Mouse (Mus musculus) limb, embryonic 11.5 days (tissue): ENCODE results near the gene Acod1. TPM values are rescaled to one million over a fixed set of nuclear protein-coding genes. Genes with fewer than 3 reads are reported as not detected.

Experiments used
- ATAC-seq: fragments of 200-750 bp; cut with Nextera tagmentation; 2 replicates; pipeline ENCODE4 v1.8.0; 2017; ENCODE audit warnings: low read depth; ENCODE audit not compliant: insufficient number of reproducible peaks, low FRiP score, low TSS enrichment
- DNase-seq: peaks from one replicate; pipeline ENCODE4 v3.0.0-alpha.2; 2015; ENCODE audit warnings: low spot score
- H3K27ac ChIP-seq: fragments of 300-500 bp; sonication (generic); replicated peaks from 2 replicates; pipeline ENCODE4 v1.5.1; 2014; ENCODE audit warnings: low read depth, mild to moderate bottlenecking, low read length
- H3K27me3 ChIP-seq: fragments of 300-500 bp; sonication (generic); 2 replicates; pipeline ENCODE4 v1.6.1; 2014; ENCODE audit warnings: mild to moderate bottlenecking, low read length, mixed read lengths; ENCODE audit not compliant: control insufficient read depth, insufficient read depth
- H3K36me3 ChIP-seq: fragments of 300-500 bp; sonication (generic); 2 replicates; pipeline ENCODE4 v1.6.1; 2014; ENCODE audit warnings: mild to moderate bottlenecking, low read length, moderate library complexity, mixed read lengths; ENCODE audit not compliant: control insufficient read depth, insufficient read depth
- H3K4me1 ChIP-seq: fragments of 300-500 bp; sonication (generic); 2 replicates; pipeline ENCODE4 v1.6.1; 2014; ENCODE audit warnings: low read length, mixed read lengths; ENCODE audit not compliant: control insufficient read depth, insufficient read depth
- H3K4me2 ChIP-seq: fragments of 300-500 bp; sonication (generic); 2 replicates; pipeline ENCODE4 v1.6.1; 2014; ENCODE audit warnings: low read depth, mild to moderate bottlenecking, moderate library complexity; ENCODE audit not compliant: severe bottlenecking
- H3K4me3 ChIP-seq: fragments of 300-500 bp; sonication (generic); 2 replicates; pipeline ENCODE4 v1.5.1; 2014; ENCODE audit warnings: low read depth, low read length
- H3K9ac ChIP-seq: fragments of 300-500 bp; sonication (generic); 2 replicates; pipeline ENCODE4 v1.6.1; 2014; ENCODE audit warnings: mild to moderate bottlenecking, low read length
- H3K9me3 ChIP-seq: fragments of 300-500 bp; sonication (generic); 2 replicates; pipeline ENCODE4 v1.6.1; 2016; ENCODE audit warnings: low read length; ENCODE audit not compliant: control insufficient read depth
- WGBS: fragments of 180-500 bp; shearing (Covaris S2); extraction: QIAGEN DNeasy Blood & Tissue Kit; methylation state at CpG from one replicate; pipeline ENCODE4 v1.1.7; 2014; 5-methylcytosine and 5-hydroxymethylcytosine counted together
- polyA plus RNA-seq: library from polyadenylated mRNA; unstranded; fragments of >200 nt; fragmentation: Nextera tagmentation; extraction: Ambion mirVana; gene quantifications from 2 replicates; pipeline ENCODE4 v1.2.1, GENCODE M21; 2014

Gene Acod1
- polyA plus RNA-seq, 1 experiment from 2014 or later, result not detected

GRCm38 (mm10) chr14:103078006-103078912, 31.5 kb downstream of the Acod1 start:
- no peaks in the 10 kb centered on the region for H3K4me1 ChIP-seq
- no peaks in the 10 kb centered on the region for H3K9me3 ChIP-seq
- no peak overlapping the region for H3K4me2 ChIP-seq
- no peak overlapping the region for H3K9ac ChIP-seq
- DNase-seq (no peak), ATAC-seq (no peak)
- H3K27ac ChIP-seq, result no peak overlapping the region
- no peak overlapping the region for H3K4me3 ChIP-seq
- H3K36me3 ChIP-seq, result peaks cover 10% of the 10 kb centered on the region; the same call in 1 of the 2 replicates
- H3K27me3 ChIP-seq, result no peaks in the 10 kb centered on the region
- 92% methylated on average over 16 of the region's 16 CpGs for WGBS

- Histone ChIP-seq H3K4me1 (no peaks in the 10 kb centered on the region), H3K27ac (no peak overlapping the region), H3K4me3 (no peak overlapping the region), H3K36me3 (peaks cover 6% of the 10 kb centered on the region; the same call in 1 of the 2 replicates), H3K9me3 (no peaks in the 10 kb centered on the region), H3K27me3 (no peaks in the 10 kb centered on the region), H3K4me2 (no peak overlapping the region), H3K9ac (no peak overlapping the region)
- WGBS, result 90% methylated on average over 9 of the region's 9 CpGs
- ATAC-seq (no peak), DNase-seq (no peak)
Observed at GRCm38 (mm10) chr14:103079209-103079977, 32.6 kb downstream of the Acod1 start.

GRCm38 (mm10) chr14:103085840-103086533, 39.2 kb downstream of the Acod1 start:
- ATAC-seq (no peak), DNase-seq (no peak)
- H3K4me2 ChIP-seq, result no peak overlapping the region
- H3K27ac ChIP-seq, result no peak overlapping the region
- H3K4me3 ChIP-seq, result no peak overlapping the region
- H3K9ac ChIP-seq, result no peak overlapping the region
- no peaks in the 10 kb centered on the region for H3K9me3 ChIP-seq
- 92% methylated on average over 1 of the region's 1 CpGs for WGBS
- H3K27me3 ChIP-seq, result no peaks in the 10 kb centered on the region
- no peaks in the 10 kb centered on the region for H3K4me1 ChIP-seq
- H3K36me3 ChIP-seq, result peaks cover 16% of the 10 kb centered on the region; the same call in 1 of the 2 replicates

DNA sequence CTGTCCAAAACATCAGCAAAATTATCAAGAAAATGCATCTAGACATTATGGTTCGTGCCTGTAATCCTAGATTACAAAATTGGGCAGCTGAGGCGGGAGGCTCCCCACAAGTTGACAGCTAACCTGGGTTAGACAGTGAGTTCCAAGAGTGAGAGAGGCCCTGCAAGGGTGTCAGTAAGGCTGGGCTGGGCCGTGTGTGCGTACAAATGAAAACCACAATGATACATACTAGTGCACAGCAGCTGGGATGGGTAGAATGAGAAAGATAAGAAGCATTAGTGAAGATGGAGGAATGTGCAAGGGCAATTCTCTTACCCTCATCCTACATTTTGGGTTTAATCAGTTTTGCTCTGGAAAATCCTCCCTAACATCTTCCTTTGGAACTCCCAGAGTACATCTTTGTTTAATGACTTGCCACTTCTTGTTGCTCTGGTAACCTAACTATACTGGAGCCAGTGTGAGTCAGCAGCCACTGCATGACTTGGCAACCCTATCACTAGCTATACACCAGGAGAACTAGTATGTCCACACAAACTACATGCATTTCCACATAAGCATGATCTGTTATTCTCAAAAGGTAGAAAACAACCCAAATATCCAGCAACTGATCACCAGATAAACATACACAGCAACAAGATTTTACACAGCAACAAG, 40.0 kb downstream of the Acod1 start:
- DNase-seq (no peak), ATAC-seq (no peak)
- Histone ChIP-seq H3K9me3 (no peaks in the 10 kb centered on the region), H3K27ac (no peak overlapping the region), H3K4me2 (no peak overlapping the region), H3K4me3 (no peak overlapping the region), H3K27me3 (no peaks in the 10 kb centered on the region), H3K36me3 (peaks cover 18% of the 10 kb centered on the region; the same call in 1 of the 2 replicates), H3K9ac (no peak overlapping the region), H3K4me1 (no peaks in the 10 kb centered on the region)
- WGBS, result 92% methylated on average over 4 of the region's 4 CpGs

DNA sequence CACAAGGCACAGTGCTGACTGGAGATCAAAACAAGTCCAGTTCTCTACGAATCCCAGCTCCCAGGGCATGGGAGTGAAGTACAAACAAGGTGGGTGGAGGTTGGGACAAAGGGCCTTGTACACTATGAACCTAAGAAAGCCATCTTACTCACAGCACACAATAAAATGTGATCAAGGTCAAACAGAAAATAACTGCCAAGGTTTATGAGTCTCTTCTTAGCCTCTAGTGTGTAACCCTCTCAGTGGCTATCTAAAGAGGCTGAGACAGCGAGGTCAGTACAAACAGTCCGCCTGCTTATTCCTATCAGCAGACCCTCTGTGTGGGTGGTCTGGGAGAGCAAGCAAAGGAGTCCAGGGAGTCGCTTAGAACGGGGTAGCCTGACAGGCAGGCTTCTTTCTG, 41.1 kb downstream of the Acod1 start:
- H3K36me3 ChIP-seq, result peaks cover 16% of the 10 kb centered on the region; the same call in 1 of the 2 replicates
- H3K9me3 ChIP-seq, result no peaks in the 10 kb centered on the region
- no peak overlapping the region for H3K27ac ChIP-seq
- no peak overlapping the region for H3K4me2 ChIP-seq
- no peaks in the 10 kb centered on the region for H3K27me3 ChIP-seq
- DNase-seq, result no peak
- WGBS, result 90% methylated on average over 5 of the region's 5 CpGs
- no peak overlapping the region for H3K9ac ChIP-seq
- no peak for ATAC-seq
- H3K4me3 ChIP-seq, result no peak overlapping the region
- no peaks in the 10 kb centered on the region for H3K4me1 ChIP-seq

DNA sequence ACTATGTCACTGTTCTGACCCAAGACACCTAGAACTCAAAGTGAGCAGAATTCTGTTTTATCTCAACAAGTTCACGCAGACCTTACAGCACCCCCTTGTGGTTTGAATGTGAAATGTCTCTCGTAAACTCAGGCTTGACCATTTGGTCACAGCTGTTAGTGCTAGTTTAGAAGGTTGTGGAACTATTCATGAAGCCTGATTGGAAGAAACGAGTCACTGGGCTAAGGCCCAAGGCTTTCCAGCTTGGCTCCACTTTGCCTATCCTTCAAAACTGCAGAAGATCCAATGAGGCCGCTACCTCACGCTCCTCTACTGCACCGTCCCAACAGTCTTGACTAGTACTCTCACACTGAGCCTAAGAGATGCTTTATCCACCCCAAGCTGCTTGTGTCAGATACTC, 41.8 kb downstream of the Acod1 start:
- Histone ChIP-seq H3K4me1 (no peaks in the 10 kb centered on the region), H3K27me3 (no peaks in the 10 kb centered on the region), H3K9ac (no peak overlapping the region), H3K36me3 (peaks cover 12% of the 10 kb centered on the region; the same call in 1 of the 2 replicates), H3K4me3 (no peak overlapping the region), H3K4me2 (no peak overlapping the region), H3K9me3 (no peaks in the 10 kb centered on the region), H3K27ac (no peak overlapping the region)
- 68% methylated on average over 6 of the region's 6 CpGs for WGBS
- DNase-seq, result peak; percentile 47
- ATAC-seq, result no peak

GRCm38 (mm10) chr14:103093236-103093635, 46.5 kb downstream of the Acod1 start:
- no peak for ATAC-seq

More at GRCm38 (mm10) chr14:103093236-103093635, 46.5 kb downstream of the Acod1 start:
- no peaks in the 10 kb centered on the region for H3K4me1 ChIP-seq
- H3K9me3 ChIP-seq, result no peaks in the 10 kb centered on the region
- DNase-seq, result no peak
- WGBS, result 86% methylated on average over 3 of the region's 3 CpGs
- H3K27ac ChIP-seq, result no peak overlapping the region
- no peak overlapping the region for H3K4me2 ChIP-seq
- H3K4me3 ChIP-seq, result no peak overlapping the region
- no peaks in the 10 kb centered on the region for H3K27me3 ChIP-seq
- H3K9ac ChIP-seq, result no peak overlapping the region
- H3K36me3 ChIP-seq, result peaks cover 2% of the 10 kb centered on the region; the same call in 1 of the 2 replicates
